Mouse (Mus musculus): Measurements from ENCODE around the gene Met.

Met gene

DNA sequence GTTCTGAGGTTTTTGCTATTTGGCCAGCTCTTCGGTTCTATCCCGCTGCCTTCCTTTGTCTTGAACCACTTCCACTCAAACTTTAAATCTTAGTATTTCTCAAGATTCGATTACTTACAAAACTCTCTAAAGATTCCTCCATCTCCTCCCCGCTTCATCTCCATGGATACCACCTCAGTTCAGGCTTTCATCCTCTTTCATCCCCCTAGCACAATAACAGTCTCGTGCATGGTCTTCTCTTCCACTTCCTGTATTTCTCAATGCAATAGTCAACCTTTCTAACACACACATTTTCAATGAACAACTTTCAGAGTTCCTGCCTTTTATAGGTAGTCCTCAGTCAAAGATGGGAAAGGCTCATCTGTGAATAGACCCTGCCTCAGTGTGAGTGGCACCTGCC, 135.8 kb downstream of the Met start:
- DNase-seq (ENCODE audit: extremely low spot score, low spot score), result no peak

DNA sequence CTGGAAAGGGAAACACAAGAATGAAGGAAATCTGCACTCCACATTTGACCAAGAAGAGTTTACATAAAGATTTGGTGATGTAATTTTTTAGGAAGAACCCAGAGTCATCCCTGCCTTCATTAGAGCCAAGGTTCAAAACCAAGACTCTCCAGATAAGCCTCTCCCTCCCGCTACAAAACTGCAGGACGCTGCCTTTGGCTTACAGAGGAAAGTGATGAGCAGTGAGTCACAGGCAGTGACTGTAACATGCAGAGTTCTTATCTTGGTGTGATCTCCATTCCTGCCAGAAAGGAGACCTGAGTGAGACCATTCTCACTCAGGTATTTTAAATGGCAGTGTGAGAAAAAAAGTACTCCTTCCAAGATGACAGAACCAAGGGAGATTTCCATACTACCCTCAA, 137.9 kb downstream of the Met start:
- no peak for DNase-seq (ENCODE audit: extremely low spot score, low spot score)

DNA sequence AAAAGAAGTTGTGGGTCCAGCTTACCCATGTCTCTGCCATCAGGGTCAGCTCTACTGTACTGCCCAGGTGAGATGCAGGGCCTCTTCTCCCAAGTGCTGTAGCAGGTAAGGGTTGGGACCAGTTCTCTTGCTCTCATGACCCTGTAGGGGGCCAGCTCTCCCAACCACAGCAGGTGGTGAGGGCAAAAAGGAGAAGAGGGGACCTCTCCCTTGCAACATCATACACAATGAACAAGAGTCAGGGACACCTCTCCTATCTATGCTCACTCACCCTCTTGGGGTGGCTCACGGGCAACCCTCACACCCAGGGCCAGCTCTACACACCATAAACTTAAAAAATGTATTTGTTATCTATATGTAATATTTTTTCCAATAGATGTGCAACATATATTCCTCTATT, 143.3 kb downstream of the Met start:
- DNase-seq (ENCODE audit: extremely low spot score, low spot score), result no peak

DNA sequence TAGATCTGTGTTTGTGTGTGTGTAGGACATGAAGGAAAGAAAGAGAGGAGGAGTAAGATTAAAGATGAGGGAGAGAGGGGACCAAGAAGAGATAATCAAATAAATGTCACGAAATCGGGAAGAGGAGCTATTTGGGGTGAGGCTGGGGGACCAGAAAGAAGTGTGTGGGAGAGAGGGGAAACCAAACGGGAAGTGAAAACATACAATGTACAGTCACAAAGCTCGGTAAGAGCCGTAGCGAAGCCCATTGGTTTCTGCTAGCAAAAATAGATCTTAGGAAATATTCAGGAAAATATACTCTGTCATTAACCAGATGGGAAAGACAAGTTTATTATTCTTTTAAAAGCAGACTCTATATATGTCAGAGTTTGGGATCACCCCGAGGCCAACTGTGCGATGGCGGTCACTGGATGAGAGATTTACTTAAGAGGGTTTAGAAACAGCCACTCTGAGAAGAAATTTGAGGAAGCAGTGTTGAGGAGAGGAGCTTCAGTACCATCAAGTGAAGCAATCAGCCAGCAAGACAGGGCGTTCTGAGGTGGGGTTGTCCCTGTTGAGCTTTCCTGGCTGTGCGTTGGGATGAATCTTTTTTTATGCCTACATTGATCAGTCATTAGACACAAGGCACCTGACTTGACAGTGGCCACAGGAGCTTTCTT, 147.9 kb downstream of the Met start:
- DNase-seq (ENCODE audit: extremely low spot score, low spot score), result no peak

DNA sequence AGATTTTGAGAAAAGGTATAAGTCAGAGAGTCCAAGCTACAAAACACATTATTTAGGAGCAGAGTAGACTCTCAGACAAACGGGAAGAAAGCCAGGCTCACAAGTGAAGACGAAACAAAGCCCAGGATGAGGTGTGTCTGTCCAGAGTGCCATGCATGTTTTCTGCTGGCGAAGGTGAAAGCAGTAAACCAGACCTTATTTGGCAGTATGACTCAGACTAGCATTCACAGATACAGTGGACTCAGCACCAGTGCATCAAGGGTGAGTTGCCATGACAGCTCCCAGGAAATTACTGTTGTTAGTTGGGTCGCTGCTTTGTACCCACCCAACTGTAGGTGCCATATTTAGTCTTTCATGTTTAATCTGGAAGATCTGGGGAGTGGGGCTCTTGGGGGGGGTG, 149.1 kb downstream of the Met start:
- no peak for DNase-seq (ENCODE audit: extremely low spot score, low spot score)

DNA sequence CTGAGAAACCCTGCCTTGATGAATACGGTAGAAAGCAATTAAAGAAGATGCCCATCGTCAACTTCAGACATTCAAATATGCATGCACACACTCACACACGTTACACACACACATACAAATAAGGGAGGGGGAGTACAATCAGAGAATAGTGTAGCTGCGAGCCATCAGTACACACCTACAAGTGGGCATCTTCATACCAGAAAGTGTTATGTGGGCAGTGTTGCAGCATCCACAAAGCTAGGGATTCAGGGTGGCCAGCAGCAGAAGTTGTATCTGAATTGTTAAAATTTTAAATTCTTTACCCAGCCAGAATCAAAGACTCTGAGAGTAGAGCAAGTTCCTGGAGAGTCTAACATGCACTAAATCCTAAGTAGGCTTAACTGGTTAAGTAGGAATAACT, 157.2 kb downstream of the Met start:
- DNase-seq (ENCODE audit: extremely low spot score, low spot score), result no peak

DNA sequence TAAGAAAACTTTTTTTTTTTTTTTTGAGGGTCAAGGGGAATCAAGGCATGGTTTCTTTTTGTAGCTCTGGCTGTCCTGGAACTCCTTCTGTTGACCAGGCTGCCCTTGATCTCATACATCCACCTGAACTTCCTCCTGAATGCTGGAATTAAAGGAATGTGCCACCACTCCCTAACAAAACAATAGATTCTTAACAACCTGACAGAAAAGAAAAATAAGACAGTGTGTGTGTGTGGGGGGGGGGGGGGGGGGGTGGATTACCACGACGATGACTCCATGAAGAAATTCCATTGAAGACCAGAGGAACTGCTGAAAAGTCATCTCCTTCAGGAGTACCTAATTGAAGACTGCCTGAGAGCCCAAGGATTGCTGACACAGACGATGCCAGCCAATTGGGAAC, 157.8 kb downstream of the Met start:
- DNase-seq (ENCODE audit: extremely low spot score, low spot score), result no peak
